Mouse (Mus musculus) spleen, adult 2 months (tissue): ENCODE measurements at regions not wholly inside any gene's neighbourhood (a gene's known extent, or its start where the extent isn't known, plus 50 kb on each side); places are given as distances from the start of the nearest gene placed in this dataset.

Experiments used
- DNase-seq, 2 experiments: peaks; one replicate each; pipeline versions ENCODE4 v3.0.0 to v3.0.0-alpha.2; 2012 to 2021; ENCODE audit warnings: low spot score in 2 of 2, low read depth in 1 of 2
- H3K27ac ChIP-seq: fragments of 200-500 bp; 2 replicates; pipeline ENCODE4 v1.5.1; 2012; ENCODE audit warnings: low read length, inconsistent platforms; ENCODE audit not compliant: insufficient read depth
- H3K27me3 ChIP-seq: fragments of 200-500 bp; 2 replicates; pipeline ENCODE4 v1.6.1; 2012; ENCODE audit warnings: mild to moderate bottlenecking, moderate library complexity, low read length, inconsistent platforms; ENCODE audit not compliant: control insufficient read depth, insufficient read depth
- H3K36me3 ChIP-seq: fragments of 200-500 bp; 2 replicates; pipeline ENCODE4 v1.6.1; 2012; ENCODE audit warnings: mild to moderate bottlenecking, low read length, inconsistent platforms; ENCODE audit not compliant: control insufficient read depth, insufficient read depth
- H3K4me1 ChIP-seq: fragments of 200-500 bp; 2 replicates; pipeline ENCODE4 v1.6.1; 2011; ENCODE audit warnings: inconsistent platforms; ENCODE audit not compliant: control insufficient read depth, insufficient read depth, insufficient read length
- H3K4me3 ChIP-seq: fragments of 200-500 bp; 2 replicates; pipeline ENCODE4 v1.5.1; 2011; ENCODE audit warnings: mild to moderate bottlenecking, inconsistent platforms; ENCODE audit not compliant: insufficient read depth, insufficient read length; ENCODE audit errors: extremely low read depth
- CTCF ChIP-seq: fragments of 200-500 bp; IDR thresholded peaks from 2 replicates; pipeline ENCODE4 v1.5.1; 2011; ENCODE audit warnings: mild to moderate bottlenecking, inconsistent platforms; ENCODE audit not compliant: insufficient read depth, insufficient read length, insufficient replicate concordance; ENCODE audit errors: extremely low read depth
- POLR2A ChIP-seq: fragments of 200-500 bp; IDR thresholded peaks from 2 replicates; pipeline ENCODE4 v1.6.1; 2011; ENCODE audit warnings: low read depth, low read length, inconsistent platforms
- WGBS: fragments of 180-500 bp; shearing (Covaris S2); methylation state at CpG from one replicate; pipeline ENCODE4 v1.1.7; 2018; 5-methylcytosine and 5-hydroxymethylcytosine counted together

GRCm38 (mm10) chr1:125156093-125156492, 279.4 kb downstream of the Actr3 start:
- no peaks in the 10 kb centered on the region for H3K4me1 ChIP-seq
- no peaks in the 10 kb centered on the region for H3K27me3 ChIP-seq
- DNase-seq = no peak
- no peaks in the 10 kb centered on the region for H3K36me3 ChIP-seq
- TF ChIP-seq POLR2A = no peak
- no peak overlapping the region for H3K4me3 ChIP-seq
- H3K27ac ChIP-seq = no peak overlapping the region
- 95% methylated on average over 2 of the region's 2 CpGs for WGBS

- H3K27ac ChIP-seq = no peak overlapping the region
- H3K4me1 ChIP-seq = no peaks in the 10 kb centered on the region
- no peak for TF ChIP-seq POLR2A
- TF ChIP-seq CTCF = no peak
- H3K27me3 ChIP-seq = no peaks in the 10 kb centered on the region
- no peaks in the 10 kb centered on the region for H3K36me3 ChIP-seq
- no peak for DNase-seq
- H3K4me3 ChIP-seq = no peak overlapping the region
These were observed 285.7 kb downstream of the Actr3 start for GRCm38 (mm10) chr1:125149817-125150216.

GRCm38 (mm10) chr1:125123861-125124260, 311.7 kb downstream of the Actr3 start:
- 72% methylated on average over 3 of the region's 3 CpGs for WGBS
- no peaks in the 10 kb centered on the region for H3K27me3 ChIP-seq
- no peak overlapping the region for H3K27ac ChIP-seq
- TF ChIP-seq CTCF (no peak), POLR2A (no peak)
- DNase-seq = no peak
- H3K4me1 ChIP-seq = no peaks in the 10 kb centered on the region
- no peaks in the 10 kb centered on the region for H3K36me3 ChIP-seq
- no peak overlapping the region for H3K4me3 ChIP-seq

GRCm38 (mm10) chr1:125100596-125100995, 334.9 kb downstream of the Actr3 start:
- Histone ChIP-seq H3K27ac (no peak overlapping the region), H3K4me1 (no peaks in the 10 kb centered on the region), H3K27me3 (no peaks in the 10 kb centered on the region), H3K4me3 (no peak overlapping the region), H3K36me3 (no peaks in the 10 kb centered on the region)
- no peak for DNase-seq
- WGBS = 88% methylated on average over 2 of the region's 2 CpGs
- TF ChIP-seq POLR2A (no peak), CTCF (no peak)

GRCm38 (mm10) chr1:125084906-125085305, 350.6 kb downstream of the Actr3 start:
- H3K27me3 ChIP-seq = no peaks in the 10 kb centered on the region
- H3K36me3 ChIP-seq = no peaks in the 10 kb centered on the region
- 85% methylated on average over 4 of the region's 4 CpGs for WGBS
- H3K27ac ChIP-seq = no peak overlapping the region
- TF ChIP-seq POLR2A (no peak), CTCF (no peak)
- no peak overlapping the region for H3K4me3 ChIP-seq
- no peaks in the 10 kb centered on the region for H3K4me1 ChIP-seq
- no peak for DNase-seq

- no peak overlapping the region for H3K4me3 ChIP-seq
- 57% methylated on average over 4 of the region's 4 CpGs for WGBS
- TF ChIP-seq POLR2A (no peak), CTCF (no peak)
- H3K27me3 ChIP-seq = no peaks in the 10 kb centered on the region
- H3K4me1 ChIP-seq = no peaks in the 10 kb centered on the region
- no peak overlapping the region for H3K27ac ChIP-seq
- no peaks in the 10 kb centered on the region for H3K36me3 ChIP-seq
- no peak for DNase-seq
These were observed 395.8 kb downstream of the Actr3 start for GRCm38 (mm10) chr1:125039572-125040326.

GRCm38 (mm10) chr1:125013301-125013700, 422.2 kb downstream of the Actr3 start:
- DNase-seq = no peak
- H3K4me1 ChIP-seq = no peaks in the 10 kb centered on the region
- 92% methylated on average over 4 of the region's 4 CpGs for WGBS
- H3K27ac ChIP-seq = no peak overlapping the region
- H3K27me3 ChIP-seq = no peaks in the 10 kb centered on the region
- H3K36me3 ChIP-seq = no peaks in the 10 kb centered on the region
- TF ChIP-seq CTCF (no peak), POLR2A (no peak)
- no peak overlapping the region for H3K4me3 ChIP-seq
